Mouse (Mus musculus) kidney, postnatal 0 days (tissue): ENCODE data around the gene Serpine1. TPM values are rescaled to one million over a fixed set of nuclear protein-coding genes. Genes with fewer than 3 reads are reported as not detected.

Experiments
- ATAC-seq: fragments of 200-750 bp; cut with Nextera tagmentation; replicated peaks from 2 replicates; pipeline ENCODE4 v1.8.0; 2017; ENCODE audit warnings: low read depth, moderate number of reproducible peaks, moderate TSS enrichment, moderate library complexity; ENCODE audit not compliant: low FRiP score
- DNase-seq: peaks from one replicate; pipeline ENCODE4 v3.0.0-alpha.2; 2016; ENCODE audit warnings: low spot score
- H3K27ac ChIP-seq: fragments of 300-500 bp; sonication (generic); 2 replicates; pipeline ENCODE4 v1.5.1; 2014; ENCODE audit warnings: mild to moderate bottlenecking
- H3K27me3 ChIP-seq: fragments of 300-500 bp; sonication (generic); 2 replicates; pipeline ENCODE4 v1.6.1; 2014; ENCODE audit warnings: low read length, mixed read lengths; ENCODE audit not compliant: insufficient read depth
- H3K36me3 ChIP-seq: fragments of 300-500 bp; sonication (generic); 2 replicates; pipeline ENCODE4 v1.6.1; 2014; ENCODE audit warnings: low read length, mixed read lengths; ENCODE audit not compliant: insufficient read depth
- H3K4me1 ChIP-seq: fragments of 300-500 bp; sonication (generic); replicated peaks from 2 replicates; pipeline ENCODE4 v1.6.1; 2014; ENCODE audit warnings: antibody characterized with exemption, low read length, mixed read lengths; ENCODE audit not compliant: insufficient read depth
- H3K4me2 ChIP-seq: fragments of 300-500 bp; sonication (generic); 2 replicates; pipeline ENCODE4 v1.6.1; 2014; ENCODE audit warnings: mild to moderate bottlenecking, low read length, moderate library complexity, mixed read lengths
- H3K4me3 ChIP-seq: fragments of 300-500 bp; sonication (generic); replicated peaks from 2 replicates; pipeline ENCODE4 v1.5.1; 2014; ENCODE audit warnings: low read depth, low read length
- H3K9ac ChIP-seq: fragments of 300-500 bp; sonication (generic); 2 replicates; pipeline ENCODE4 v1.6.1; 2014; ENCODE audit warnings: low read depth, low read length
- H3K9me3 ChIP-seq: fragments of 300-500 bp; sonication (generic); replicated peaks from 2 replicates; pipeline ENCODE4 v1.6.1; 2016; ENCODE audit warnings: low read length, inconsistent platforms, mixed read lengths
- CTCF ChIP-seq: IDR thresholded peaks from 2 replicates; pipeline ENCODE4 v1.5.1; 2016; ENCODE audit warnings: antibody characterized with exemption, low read depth, mild to moderate bottlenecking, moderate library complexity
- WGBS: fragments of 180-500 bp; shearing (Covaris S2); extraction: QIAGEN DNeasy Blood & Tissue Kit; methylation state at CpG from one replicate; pipeline ENCODE4 v1.1.7; 2014; 5-methylcytosine and 5-hydroxymethylcytosine counted together
- polyA plus RNA-seq: library from polyadenylated mRNA; unstranded; fragments of >200 nt; fragmentation: Nextera tagmentation; extraction: Ambion mirVana; gene quantifications from 2 replicates; pipeline ENCODE4 v1.2.1, GENCODE M21; 2015

Serpine1 gene
- polyA plus RNA-seq, 1 experiment from 2014 or later, result 0.05 TPM

DNA sequence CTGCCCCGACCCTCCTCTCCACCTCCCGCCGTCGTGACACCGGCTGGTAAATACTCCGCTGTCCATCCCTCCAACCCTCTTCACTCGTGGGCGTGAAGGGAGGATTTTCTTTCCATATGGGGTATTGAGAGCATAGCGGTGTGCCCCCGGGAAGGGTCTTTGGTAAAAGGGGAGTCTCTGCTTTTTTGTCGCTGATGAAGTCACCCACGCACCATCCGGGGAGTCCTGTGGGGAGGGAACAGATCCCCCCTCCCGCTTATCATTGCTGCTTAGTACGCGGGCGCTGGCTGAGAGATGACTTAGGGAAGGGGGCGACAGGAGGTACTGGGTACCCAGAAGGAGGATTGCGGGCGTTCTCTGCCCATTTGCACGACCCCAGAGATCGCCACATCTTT, 41.7 kb downstream of the Serpine1 start:
- DNase-seq (no peak), ATAC-seq (no peak)
- TF ChIP-seq CTCF, result no peak
- 14% methylated on average over 22 of the region's 22 CpGs for WGBS
- Histone ChIP-seq H3K27ac (no peak overlapping the region), H3K27me3 (peaks cover 57% of the 10 kb centered on the region), H3K9me3 (no peaks in the 10 kb centered on the region), H3K4me1 (peaks cover 23% of the 10 kb centered on the region), H3K4me2 (no peak overlapping the region), H3K36me3 (peaks cover 5% of the 10 kb centered on the region; the same call in 1 of the 2 replicates), H3K4me3 (no peak overlapping the region; the same call in 1 of the 2 replicates), H3K9ac (no peak overlapping the region)

DNA sequence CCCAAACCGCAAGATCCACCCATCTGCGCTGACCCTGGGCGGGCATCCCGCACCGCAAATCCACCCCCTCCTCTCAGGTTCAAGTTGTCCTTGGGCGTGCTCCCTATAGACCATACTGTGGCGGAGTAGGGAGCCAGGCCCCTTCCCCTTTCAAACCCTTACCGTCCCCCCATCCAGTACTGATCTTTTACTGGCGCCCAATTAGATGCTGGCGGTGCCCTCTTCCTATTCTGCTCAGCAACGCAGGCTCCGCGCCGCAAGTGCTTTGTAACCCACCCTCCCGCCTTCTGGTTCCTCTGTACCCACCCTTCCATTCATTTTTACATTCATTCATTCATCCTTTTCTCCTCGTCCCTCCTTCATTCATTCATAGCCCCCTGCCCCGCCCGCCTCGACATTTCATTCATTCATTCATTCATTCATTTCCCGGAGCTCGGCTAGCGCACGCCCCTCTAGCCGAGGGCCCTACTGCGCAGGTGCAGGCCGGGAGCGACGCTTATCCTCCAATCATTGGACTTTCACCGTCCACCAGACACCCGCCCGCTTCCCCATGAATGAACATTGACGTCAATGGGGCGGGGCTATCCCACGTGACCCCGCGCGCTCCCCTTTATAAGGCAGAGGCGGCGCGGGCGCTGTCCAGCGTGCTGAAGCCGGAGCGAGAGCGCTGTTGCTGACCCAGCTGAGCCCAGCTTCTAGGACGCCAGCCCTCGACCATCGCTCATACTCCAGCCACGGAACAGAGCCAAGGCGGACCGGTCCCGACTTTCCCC, 42.2 kb downstream of the Serpine1 start:
- ATAC-seq, result peak; percentile 72
- peak overlapping the region; percentile 47 for H3K4me2 ChIP-seq
- no peak overlapping the region for H3K27ac ChIP-seq
- peak overlapping the region; percentile 12 for H3K4me3 ChIP-seq
- under 1% methylated on average over 52 of the region's 52 CpGs for WGBS
- TF ChIP-seq CTCF, result no peak
- peaks cover 57% of the 10 kb centered on the region for H3K27me3 ChIP-seq
- peak; percentile 97 for DNase-seq
- H3K4me1 ChIP-seq, result peaks cover 23% of the 10 kb centered on the region
- H3K9ac ChIP-seq, result no peak overlapping the region
- no peaks in the 10 kb centered on the region for H3K9me3 ChIP-seq
- H3K36me3 ChIP-seq, result no peaks in the 10 kb centered on the region

DNA sequence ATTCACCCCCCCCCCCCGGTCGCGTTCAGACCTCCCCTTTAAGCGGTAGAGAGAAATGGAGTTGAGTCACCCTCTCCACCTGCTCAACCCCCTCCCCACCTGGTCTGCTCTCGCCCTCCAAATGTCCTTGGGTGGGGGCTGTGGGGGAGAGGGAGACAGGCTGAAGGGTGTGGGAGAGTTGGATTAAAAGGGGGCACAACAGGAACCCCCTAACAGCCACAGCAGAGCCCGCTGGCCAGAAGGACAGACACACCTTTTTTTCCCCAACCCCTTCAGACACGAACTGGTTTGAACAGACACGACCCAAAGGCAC, 42.8 kb downstream of the Serpine1 start:
- H3K4me2 ChIP-seq, result peak overlapping the region; percentile 47
- H3K4me1 ChIP-seq, result peaks cover 23% of the 10 kb centered on the region
- H3K9ac ChIP-seq, result no peak overlapping the region
- no peak for DNase-seq
- H3K27me3 ChIP-seq, result peaks cover 62% of the 10 kb centered on the region
- ATAC-seq, result no peak
- no peaks in the 10 kb centered on the region for H3K9me3 ChIP-seq
- H3K36me3 ChIP-seq, result no peaks in the 10 kb centered on the region
- 2% methylated on average over 8 of the region's 8 CpGs for WGBS
- no peak overlapping the region for H3K27ac ChIP-seq
- TF ChIP-seq CTCF, result no peak
- H3K4me3 ChIP-seq, result peak overlapping the region; percentile 12; the same call in 1 of the 2 replicates

DNA sequence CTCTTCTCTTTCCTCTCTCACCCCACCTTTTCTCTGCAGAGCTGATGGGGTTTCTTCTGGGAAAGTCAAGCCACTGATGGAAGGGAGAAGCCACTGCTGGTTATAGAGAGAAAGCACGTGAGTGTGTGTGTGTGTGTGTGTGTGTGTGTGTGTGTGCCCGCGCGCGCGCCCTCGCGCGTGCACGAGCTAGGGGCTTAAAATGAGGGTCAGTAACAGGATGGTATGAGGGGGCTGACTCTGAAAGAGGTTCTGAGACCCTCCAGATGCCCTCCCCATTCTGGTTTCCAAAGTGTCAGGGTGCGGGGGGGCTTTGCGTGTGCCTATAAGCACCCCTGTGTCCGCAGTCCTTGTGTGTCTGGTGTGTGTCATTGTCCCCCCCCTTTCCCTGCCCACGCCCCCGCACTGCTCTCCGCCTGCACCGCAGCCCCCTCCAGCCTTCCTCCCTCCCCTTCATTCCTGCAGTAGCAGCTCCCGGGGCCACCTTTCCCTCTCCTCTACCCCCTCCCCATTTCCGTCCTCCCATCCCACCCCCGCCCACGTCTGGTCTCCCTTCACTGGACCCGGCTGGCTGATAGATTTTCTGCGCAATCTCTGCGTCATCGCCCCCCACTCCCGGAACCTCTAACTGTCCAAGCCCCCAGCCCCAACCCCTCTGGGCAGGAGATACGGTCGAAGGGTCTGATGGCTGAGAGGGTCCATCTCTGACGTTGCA, 43.4 kb downstream of the Serpine1 start:
- 2% methylated on average over 25 of the region's 29 CpGs for WGBS
- H3K9me3 ChIP-seq, result no peaks in the 10 kb centered on the region
- no peak overlapping the region for H3K4me3 ChIP-seq
- peaks cover 66% of the 10 kb centered on the region for H3K27me3 ChIP-seq
- no peak for TF ChIP-seq CTCF
- peaks cover 23% of the 10 kb centered on the region for H3K4me1 ChIP-seq
- no peak overlapping the region for H3K27ac ChIP-seq
- ATAC-seq (no peak), DNase-seq (no peak)
- peak overlapping the region; percentile 47; the same call in 1 of the 2 replicates for H3K4me2 ChIP-seq
- no peaks in the 10 kb centered on the region for H3K36me3 ChIP-seq
- H3K9ac ChIP-seq, result no peak overlapping the region

DNA sequence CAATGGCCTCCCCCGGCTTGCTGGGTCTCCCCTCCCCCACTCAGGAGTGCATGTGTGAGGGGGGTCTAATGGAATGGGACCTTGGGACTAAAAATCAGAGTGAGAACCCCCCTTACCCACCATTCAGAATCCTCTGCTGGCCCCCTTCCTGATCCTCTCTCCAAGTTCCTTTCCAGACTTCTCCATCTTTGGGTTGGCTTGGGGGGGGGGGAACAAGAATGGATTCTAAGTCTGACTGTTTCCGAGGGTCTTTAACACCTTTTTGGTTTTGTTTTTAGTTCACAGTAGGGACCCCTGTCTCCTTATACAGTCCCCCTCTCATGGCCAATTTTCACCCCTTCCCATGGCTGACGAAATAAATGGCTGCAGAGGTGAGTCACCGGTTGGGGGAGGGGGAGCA, 46.0 kb downstream of the Serpine1 start, which contains the start of gene Vgf:
TSS of gene Vgf (plus strand) at position 301 of the 400 bp plus-strand sequence.
- no peaks in the 10 kb centered on the region for H3K9me3 ChIP-seq
- no peak within 1 kb of the TSS for H3K4me3 ChIP-seq
- peaks cover 9% of the 10 kb centered on the region; the same call in 1 of the 2 replicates for H3K4me1 ChIP-seq
- no peak for DNase-seq
- no peak for TF ChIP-seq CTCF
- H3K4me2 ChIP-seq, result peak within 1 kb of the TSS; percentile 13; the same call in 1 of the 2 replicates
- H3K36me3 ChIP-seq, result no peaks in the 10 kb centered on the region
- no peak within 1 kb of the TSS for H3K27ac ChIP-seq
- H3K27me3 ChIP-seq, result peaks cover 56% of the 10 kb centered on the region
- ATAC-seq, result no peak
- 23% methylated on average over 4 of the region's 4 CpGs for WGBS
- H3K9ac ChIP-seq, result no peak within 1 kb of the TSS

DNA sequence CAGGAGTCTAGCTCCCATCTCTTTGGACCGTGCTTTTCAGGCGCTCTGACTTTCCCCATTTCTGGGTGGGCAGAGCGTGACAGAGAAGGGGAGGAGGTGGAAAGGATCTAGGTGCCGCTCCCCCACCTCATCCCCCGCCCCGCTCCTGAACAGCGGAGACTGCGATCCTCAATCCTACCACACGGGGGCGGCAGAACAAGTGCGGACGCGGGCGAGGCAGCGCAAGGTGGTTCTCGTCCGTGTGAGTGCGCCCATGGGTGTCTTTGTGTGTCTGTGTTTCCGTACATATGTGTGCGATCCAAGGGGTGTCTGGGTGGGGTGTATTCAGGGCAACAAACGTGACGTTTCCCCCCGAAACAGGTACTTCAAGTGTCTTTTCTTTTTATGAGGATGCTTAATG, 46.9 kb downstream of the Serpine1 start:
- no peak overlapping the region for H3K27ac ChIP-seq
- H3K4me3 ChIP-seq, result no peak overlapping the region
- no peaks in the 10 kb centered on the region for H3K9me3 ChIP-seq
- H3K9ac ChIP-seq, result no peak overlapping the region
- DNase-seq, result peak; percentile 71
- no peak for ATAC-seq
- peaks cover 47% of the 10 kb centered on the region for H3K27me3 ChIP-seq
- TF ChIP-seq CTCF, result peak; percentile 97
- under 1% methylated on average over 23 of the region's 23 CpGs for WGBS
- no peaks in the 10 kb centered on the region for H3K36me3 ChIP-seq
- H3K4me2 ChIP-seq, result peak overlapping the region; percentile 13; the same call in 1 of the 2 replicates
- 0 out of 2 replicates have a peak, but pooled peaks cover 7% of the 10 kb centered on the region for H3K4me1 ChIP-seq
